Mouse (Mus musculus) granulocyte monocyte progenitor cell, adult 5-6 weeks (primary cell): ENCODE measurements around the gene Akap1. TPM values are rescaled to one million over a fixed set of nuclear protein-coding genes. Genes with fewer than 3 reads are reported as not detected.

Experiments
- ATAC-seq: replicated peaks from 2 replicates; pipeline ENCODE4 v1.8.0; 2016; ENCODE audit warnings: mild to moderate bottlenecking, moderate TSS enrichment, inconsistent platforms; ENCODE audit not compliant: poor library complexity, severe bottlenecking
- total RNA-seq, 2 experiments: library from RNA; stranded (forward) in 1 of 2; stranded (reverse) in 1 of 2; fragments of 200-712, 200-1000 nt in 1 of 2; fragments of >200 nt in 1 of 2; fragmentation: Nextera tagmentation in 1 of 2; gene quantifications; 2 replicates each; pipeline ENCODE4 v1.2.3; 2014 to 2017

Akap1 gene
- total RNA-seq, 2 experiments from 2014 or later = 12.7 to 15.9 TPM

DNA sequence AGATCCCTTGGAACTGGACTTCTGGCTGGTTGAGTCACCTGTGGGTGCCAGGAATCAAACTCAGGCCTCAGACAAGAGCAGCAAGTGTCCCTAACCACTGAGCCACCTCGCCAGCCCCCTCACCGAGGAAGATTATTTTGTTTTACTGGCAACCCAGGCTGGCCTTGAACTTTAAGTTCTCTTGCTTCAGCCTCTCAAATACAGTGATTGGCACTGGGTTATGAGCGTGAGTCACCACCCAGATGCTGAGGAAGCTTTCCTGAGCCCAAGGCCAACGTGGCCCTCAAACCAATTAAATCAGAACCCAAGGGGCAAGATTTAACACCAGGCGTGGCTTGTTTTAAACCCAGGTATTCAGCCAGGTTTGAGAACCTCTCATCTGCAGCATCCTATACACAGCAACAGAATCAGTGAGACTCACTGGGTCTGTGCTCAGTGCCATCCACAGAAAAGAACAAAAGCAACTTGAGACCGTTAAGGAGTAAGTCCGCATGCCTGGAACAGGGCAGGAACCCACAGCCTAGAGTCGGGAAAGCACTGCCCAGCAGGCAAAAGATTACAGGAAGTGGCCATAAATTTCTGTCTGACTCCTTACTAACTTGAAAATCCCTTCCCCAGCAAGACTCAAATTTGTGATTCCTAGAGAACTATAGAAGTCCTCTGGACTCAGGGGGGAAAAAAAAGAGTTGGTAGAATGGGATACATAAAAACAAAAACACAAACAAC lies 16.9 kb downstream of the Akap1 start:
- ATAC-seq = no peak

- ATAC-seq = no peak
These were observed 20.0 kb downstream of the Akap1 start for GRCm38 (mm10) chr11:88844384-88844783.

DNA sequence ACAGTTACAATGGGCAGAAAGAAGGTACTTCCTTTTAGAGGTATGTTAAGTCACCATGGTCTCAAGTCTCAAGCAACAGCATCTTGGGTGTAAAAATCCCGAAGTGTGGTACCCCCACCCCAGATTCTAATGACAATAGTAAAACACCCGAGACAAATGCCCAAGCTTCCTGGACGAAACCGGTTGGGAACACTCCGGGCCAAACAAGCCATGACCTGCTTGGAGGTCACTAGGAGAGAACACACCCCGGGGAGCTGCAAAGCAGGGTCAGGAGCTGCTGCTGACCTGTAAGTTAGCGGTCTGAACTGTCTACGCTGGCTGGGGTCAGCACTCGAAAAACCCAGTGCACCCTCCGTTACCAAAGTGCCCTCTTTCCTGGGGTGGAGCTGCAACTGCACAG lies 21.1 kb downstream of the Akap1 start:
- no peak for ATAC-seq

DNA sequence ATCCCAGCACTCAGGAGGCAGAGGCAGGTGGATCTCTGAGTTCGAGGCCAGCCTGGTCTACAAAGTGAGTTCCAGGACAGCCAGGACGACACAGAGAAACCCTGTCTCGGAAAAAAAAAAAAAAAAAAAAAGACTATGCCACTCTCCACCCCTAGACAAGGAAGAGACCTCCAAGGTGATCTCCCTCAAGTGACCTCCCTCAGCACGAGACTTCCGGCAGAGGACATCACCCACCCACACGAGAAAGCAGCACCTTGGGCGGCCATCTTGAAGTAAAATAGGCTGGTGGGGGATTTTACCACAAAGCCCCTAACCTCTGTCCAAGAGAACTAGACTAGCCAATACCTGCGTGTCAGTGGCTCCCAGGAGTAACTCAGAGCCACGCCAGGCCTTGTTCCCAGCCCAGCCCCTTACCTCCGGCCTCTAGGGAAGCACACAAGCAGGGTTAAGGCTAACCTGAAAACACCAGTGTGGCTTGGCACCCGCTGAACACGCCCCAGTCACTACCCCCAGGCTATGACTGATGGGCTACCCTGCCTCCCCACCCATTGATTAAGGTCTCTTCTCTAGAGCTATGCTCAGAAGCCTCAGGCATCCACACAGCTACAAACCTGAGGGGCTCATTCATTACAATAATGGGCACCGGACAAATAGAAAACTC lies 21.9 kb downstream of the Akap1 start:
- ATAC-seq = no peak

- no peak for ATAC-seq
These were observed 23.0 kb downstream of the Akap1 start for GRCm38 (mm10) chr11:88841406-88841805.

DNA sequence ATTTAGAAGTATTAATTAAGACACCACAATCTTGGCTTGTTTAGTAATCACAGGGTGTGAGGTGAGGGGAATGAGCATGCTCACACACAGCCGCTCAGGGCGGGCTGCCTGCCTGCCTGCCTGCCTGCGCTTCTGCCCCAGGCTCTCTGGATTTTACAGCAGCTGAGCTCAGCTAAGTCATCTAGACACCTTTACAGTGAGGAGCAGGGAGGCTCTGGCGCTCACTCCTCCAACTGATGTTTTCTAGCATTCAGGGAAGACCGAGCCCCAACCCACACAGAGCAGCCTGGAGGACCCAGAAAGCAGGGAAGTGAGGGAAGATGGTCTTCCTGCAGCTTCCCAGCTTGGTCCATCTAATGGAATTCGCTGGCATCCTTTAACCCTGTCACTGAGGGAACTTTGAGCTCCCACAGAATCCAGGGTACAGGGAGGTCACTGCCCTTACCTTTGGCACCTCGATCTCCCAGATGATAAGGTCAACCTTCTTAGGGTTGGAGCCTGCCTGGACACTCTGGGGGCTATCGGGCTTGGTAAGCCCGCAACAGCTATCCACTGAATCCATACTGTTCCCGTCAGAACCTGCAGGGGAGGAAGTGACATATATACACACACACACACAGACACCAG lies 23.5 kb downstream of the Akap1 start:
- no peak for ATAC-seq

- no peak for ATAC-seq
These were observed 24.1 kb downstream of the Akap1 start for GRCm38 (mm10) chr11:88840292-88840691.

GRCm38 (mm10) chr11:88839379-88839778 lies 25.0 kb downstream of the Akap1 start:
- ATAC-seq = no peak

DNA sequence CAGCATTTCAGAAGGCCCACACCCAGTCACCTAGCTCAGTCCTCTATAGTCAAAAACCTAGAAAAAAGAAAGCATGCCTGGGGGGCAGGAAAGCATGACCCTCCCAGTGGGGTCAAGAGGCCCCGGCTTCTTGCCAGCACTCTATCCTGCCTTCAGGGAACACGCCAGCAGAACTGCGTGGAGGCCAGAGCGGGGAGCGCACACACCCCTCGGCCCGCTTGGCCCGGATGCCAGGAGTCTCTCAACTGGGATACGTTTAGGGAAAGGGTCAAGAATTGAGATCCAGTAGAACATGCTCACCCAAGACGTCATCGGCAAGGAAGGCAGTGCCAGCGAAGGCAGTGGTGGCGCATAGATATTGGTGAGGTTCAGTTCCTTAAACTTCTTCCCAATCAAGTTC lies 25.8 kb downstream of the Akap1 start:
- no peak for ATAC-seq

GRCm38 (mm10) chr11:88834606-88835005 lies 29.8 kb downstream of the Akap1 start:
- no peak for ATAC-seq

DNA sequence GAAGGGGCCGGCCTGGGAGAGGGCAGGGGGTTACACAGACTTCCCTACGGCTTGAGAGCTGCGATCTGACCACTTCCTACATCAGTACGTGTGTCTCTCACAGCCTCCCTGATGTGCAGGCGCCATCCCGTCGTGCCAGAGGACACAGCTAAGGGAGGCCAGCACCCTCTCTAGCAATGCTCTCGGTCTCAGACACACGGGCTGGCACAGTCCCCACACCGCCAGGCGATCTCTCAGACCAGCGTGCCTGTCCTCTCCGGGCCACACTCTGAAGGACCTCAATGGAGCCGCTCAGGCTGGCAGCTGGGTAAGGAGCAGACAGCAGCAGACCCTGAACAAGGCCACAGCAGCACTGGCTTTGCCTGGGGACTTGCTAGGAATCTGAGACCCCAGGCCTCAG lies 30.3 kb downstream of the Akap1 start:
- ATAC-seq = no peak

DNA sequence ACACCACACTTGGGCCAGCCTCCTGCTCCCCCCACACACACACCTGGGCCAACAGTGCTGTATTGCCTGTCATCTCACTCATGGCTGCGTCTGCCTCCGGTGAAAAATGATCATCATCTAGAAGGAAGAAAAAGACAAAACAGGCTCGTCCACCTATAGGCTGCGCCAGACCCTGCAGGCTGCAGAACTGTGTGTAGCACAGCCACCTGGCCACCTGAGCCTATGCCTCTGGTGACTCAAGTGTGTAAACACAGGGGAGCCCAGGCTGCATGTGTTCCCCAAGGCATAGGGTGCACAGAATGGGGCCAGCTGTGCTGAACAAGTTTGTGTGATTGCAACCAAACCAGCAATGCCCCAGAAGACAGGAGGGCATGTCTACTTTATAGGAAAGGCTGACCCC lies 31.3 kb downstream of the Akap1 start:
- ATAC-seq = no peak

- ATAC-seq = peak; percentile 48; the same call in 1 of the 2 replicates
These were observed 34.1 kb downstream of the Akap1 start for GRCm38 (mm10) chr11:88830257-88830804.

GRCm38 (mm10) chr11:88828528-88828927 lies 35.9 kb downstream of the Akap1 start:
- no peak for ATAC-seq

DNA sequence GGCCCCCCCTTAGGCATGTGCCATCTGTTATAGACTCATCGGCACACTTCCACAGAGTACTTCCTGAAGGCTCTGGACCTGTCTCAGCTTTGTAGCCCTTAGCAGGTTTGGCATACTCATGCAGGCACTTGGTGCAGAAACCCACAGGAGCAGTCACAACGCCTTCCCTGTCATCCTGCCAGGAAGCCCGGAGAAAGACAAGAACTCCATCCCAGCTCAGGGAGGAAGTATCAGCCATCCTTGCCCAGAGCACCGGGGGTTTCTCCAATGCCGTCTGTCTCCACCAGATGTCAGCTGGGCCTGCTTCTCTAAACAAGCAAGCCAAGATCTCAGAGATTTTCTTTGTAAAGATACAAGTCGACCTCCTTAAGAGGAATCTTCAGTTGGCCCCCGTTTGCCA lies 38.5 kb downstream of the Akap1 start:
- ATAC-seq = no peak

DNA sequence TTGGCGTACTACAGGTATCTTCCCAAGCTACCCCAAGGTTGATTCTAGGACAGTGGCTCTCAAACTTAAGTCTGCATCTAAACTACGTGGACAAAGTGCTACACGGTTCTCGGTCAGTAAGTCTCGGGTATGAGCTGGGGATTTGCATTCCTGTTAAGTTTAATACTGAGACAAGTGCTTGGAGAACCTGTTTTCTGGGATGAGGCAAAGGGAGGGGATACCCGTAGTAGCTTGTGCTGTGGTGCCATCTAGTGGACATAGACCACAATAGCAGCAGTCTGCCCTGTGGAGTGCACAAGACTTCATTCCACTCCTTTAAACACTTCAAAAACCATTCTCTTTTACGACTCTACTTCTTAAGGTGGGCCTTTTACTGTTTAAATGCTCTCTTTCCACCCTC lies 41.4 kb downstream of the Akap1 start:
- ATAC-seq = peak; percentile 77

GRCm38 (mm10) chr11:88822526-88822925 lies 41.9 kb downstream of the Akap1 start:
- ATAC-seq = no peak

DNA sequence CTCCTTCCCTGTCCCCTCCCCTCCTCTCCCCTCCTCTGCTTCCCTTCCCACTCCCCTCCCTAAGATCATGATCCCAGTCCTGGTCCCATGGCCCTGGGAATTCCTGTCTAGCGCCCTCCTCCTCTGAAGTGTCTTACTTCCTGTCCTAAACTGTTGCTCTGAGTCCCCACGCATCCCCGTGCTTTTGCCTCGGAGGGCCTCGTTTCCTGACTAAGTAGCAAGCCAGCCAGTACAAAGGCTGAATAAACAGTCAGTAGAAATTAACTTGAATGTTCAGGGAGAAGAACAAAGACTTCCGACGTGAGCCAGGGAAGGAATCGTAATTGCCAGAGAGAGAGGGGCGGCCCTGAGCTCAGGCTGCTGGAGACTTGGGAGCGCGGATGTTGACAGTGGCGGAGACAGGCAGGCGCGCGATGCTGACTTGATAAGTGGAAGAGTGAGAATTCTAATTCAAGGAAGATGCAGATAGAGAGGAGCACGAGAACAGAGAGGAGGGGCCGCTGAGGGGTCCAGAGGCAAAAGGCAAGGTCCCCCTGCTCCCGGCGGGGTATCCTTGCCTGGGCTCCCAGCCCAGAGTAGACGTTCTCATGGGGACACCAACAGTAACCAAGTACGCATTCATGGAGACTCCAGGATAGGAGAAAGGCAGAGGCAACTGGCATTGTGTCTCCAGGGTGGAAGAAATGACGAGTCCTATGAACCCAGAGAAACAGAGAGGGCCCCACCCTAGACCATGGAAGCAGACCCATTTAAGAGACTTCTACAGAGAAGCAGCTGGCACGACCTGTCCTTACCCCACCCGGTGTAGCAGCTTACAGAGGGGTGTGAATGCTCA lies 43.4 kb downstream of the Akap1 start:
- no peak for ATAC-seq

GRCm38 (mm10) chr11:88820253-88820652 lies 44.1 kb downstream of the Akap1 start:
- no peak for ATAC-seq

DNA sequence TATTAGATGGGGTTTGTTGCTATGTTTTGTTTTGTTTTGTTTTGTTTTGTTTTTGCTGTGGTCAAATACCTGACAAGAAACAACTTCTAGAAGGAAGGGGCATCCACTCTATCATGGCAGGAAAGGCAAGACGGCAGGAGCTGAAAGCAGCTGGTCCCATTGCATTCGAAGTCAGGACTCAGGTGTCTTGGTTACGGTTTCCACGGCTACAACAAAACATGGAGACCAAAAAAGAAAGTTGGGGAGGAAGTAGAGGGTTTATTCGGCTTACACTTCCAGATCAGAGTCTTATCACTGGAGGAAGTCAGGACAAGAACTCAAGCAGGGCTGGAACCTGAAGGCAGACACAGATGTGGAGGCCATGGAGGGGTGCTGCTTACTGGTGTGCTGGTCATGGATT lies 47.3 kb downstream of the Akap1 start:
- no peak for ATAC-seq
